Mouse (Mus musculus) layer of hippocampus, adult 6 months (tissue): ENCODE results near the gene Mipol1. TPM values are rescaled to one million over a fixed set of nuclear protein-coding genes. Genes with fewer than 3 reads are reported as not detected.

Source experiments
- long read RNA-seq, 2 experiments: library from polyadenylated mRNA; unstranded; transcript quantifications; one replicate each; pipeline ENCODE4 v2.0.0; 2019 to 2020
- polyA plus RNA-seq: library from polyadenylated mRNA; unstranded; fragments of <200 nt; fragmentation: Nextera tagmentation; gene quantifications from 2 replicates; pipeline ENCODE4 v1.2.3, GENCODE M21; 2021

Gene Mipol1
- 4.6 and 5.0 TPM in 2 replicates for polyA plus RNA-seq
- long read RNA-seq, experiment 1, partial matches to known transcripts = 1 of 13 reads
- long read RNA-seq, experiment 1, other reads (novel, unspliced or antisense) = 10 of 13 reads
- long read RNA-seq, experiment 2, transcript Mipol1-201 (11 exons, 2,117 nt) = major isoform, 5 of 19 reads
- long read RNA-seq, experiment 2, partial matches to known transcripts = 1 of 19 reads
- long read RNA-seq, experiment 2, other reads (novel, unspliced or antisense) = 12 of 19 reads

DNA sequence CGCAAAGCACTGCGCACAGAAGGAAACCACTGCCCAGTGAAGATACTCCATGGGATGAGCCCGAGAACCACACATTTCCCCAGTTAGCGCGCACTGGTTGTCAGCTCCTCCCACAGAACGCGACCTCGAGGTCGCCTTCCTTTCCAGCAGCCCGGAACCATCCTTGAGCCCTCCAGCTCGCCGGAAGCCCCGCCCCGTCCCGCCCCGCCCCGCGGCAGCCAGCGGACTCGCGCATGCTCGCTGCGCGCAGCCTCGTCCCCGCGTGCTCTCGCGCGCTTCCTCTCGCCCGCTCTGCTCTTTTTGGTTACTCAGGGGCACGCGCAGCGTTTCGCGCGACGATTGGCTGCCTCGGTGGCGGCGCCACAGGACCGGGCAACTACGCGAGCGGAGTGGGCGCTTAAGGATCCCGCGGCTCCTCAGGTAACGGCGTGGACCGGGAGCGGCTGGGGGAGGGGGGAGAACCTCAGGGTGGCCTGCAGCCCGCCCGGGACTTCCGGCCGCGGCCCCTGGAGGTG, at the start of gene Mipol1, which contains the start of gene Prps1l3:
Gene Mipol1 (plus strand): TSS at position 236 of the 515 bp plus-strand sequence.
Gene Prps1l3 (plus strand): TSS at position 221 of the 515 bp plus-strand sequence.

DNA sequence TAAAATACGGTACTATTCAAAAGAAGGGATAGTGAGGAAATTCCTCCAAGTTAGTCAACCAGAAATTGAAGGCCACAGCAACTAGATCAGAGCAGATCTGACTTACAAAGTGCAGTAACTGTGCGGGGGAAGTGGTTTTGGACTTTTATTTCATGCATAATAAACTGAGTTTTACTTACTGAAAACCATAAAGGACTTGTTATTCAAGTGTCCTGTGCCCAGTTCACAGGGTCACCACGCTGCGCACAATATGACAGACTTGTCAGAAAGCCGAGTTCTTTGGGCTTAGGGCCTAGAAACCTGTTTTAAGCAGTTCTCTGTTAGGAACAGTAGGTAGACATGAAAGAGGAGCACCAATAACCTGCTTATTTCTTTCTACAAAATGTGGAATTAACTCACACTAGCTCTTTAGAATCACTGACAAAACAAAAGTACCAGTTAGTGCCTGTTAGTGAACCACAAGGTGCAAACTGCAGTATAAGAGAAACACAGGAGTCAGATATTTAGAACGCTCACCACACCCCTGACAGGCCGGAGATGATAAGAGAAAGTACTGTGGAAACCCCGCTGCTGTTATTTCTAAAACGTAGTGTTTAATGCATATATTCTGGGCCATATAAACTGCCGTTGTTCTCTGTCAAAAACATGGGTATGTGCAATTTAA, 32.7 kb upstream of the Mipol1 start, which contains the start of gene Slc25a21:
Gene Slc25a21 (minus strand): TSS at position 110 of the 664 bp plus-strand sequence.

Other genes starting within 250 kb of the Mipol1 start
- 1.1 and 1.3 TPM in 2 replicates for gene Slc25a21, start 33.0 kb upstream of the Mipol1 start, polyA plus RNA-seq
- 11.0 and 13.6 TPM in 2 replicates for gene Prps1l3, start within 50 bp of the Mipol1 start, polyA plus RNA-seq